Mouse (Mus musculus) stomach, embryonic 16.5 days (tissue): ENCODE measurements at regions not wholly inside any gene's neighbourhood (a gene's known extent, or its start where the extent isn't known, plus 50 kb on each side); places are given as distances from the start of the nearest gene placed in this dataset.

Source experiments
- microRNA-seq: library from miRNA; unstranded; fragments of <30 nt; microRNA quantifications from one replicate; pipeline ENCODE4, GENCODE M21; 2016

Small RNAs in the stretch of these regions (microRNA-seq; reads per million reads assigned to microRNA genes)
- gene Mir378d = 19.7 reads per million, percentile 39 among the genes with 10 or more reads in this experiment
